In the genomic region with DNA sequence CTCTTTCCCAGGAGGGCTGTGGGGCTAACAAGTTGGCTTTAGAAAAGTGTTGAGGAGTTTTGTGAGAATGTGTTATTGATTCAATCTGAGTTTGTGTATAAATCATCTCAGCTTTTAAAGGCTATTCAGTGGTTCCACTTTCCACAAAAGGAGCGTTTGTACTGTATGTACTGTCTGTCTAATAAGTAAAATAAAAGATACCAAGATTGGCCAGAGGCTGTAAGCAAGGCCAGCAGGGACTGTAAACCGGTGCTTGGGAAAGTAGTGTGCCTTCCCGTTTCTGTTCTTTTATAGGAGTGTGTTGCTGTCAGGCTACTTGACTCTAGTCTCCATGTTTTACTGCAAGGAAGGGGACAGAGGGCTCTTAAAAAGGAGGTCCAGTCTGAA, we compare ENCODE assay signal across 1 mouse cellular context.
TF ChIP-seq lines count a peak whose summit lies in the region.

No protein-coding gene starts in this region.

TF ChIP-seq in myocyte, 11 proteins besides CTCF, POLR2A, EP300 and RAD21:
- TF ChIP-seq POLR2AphosphoS2 (IDR thresholded peaks at IDR 0.05; ENCODE audit: insufficient read length, low read depth) (no peak), MAX (IDR thresholded peaks at IDR 0.05; ENCODE audit: low read depth) (no peak), CEBPB (IDR thresholded peaks at IDR 0.05; ENCODE audit: insufficient read depth, poor library complexity, severe bottlenecking) (no peak), SRF (IDR thresholded peaks at IDR 0.05; ENCODE audit: control insufficient read depth, insufficient read length, low read depth) (no peak), E2F4 (IDR thresholded peaks at IDR 0.05; ENCODE audit: insufficient read depth) (no peak), MYOG (IDR thresholded peaks at IDR 0.05; ENCODE audit: control insufficient read depth in 1 of 3, insufficient read depth in 1 of 3, insufficient read length in 2 of 3, low read depth in 2 of 3) (no peak), TCF12 (IDR thresholded peaks at IDR 0.05; ENCODE audit: insufficient read depth, poor library complexity, severe bottlenecking) (no peak), USF1 (IDR thresholded peaks at IDR 0.05; ENCODE audit: low read depth) (no peak), REST (IDR thresholded peaks at IDR 0.05; ENCODE audit: insufficient read depth, insufficient read length) (no peak), MYOD1 (IDR thresholded peaks at IDR 0.05; ENCODE audit: control insufficient read depth in 1 of 3, insufficient read length in 2 of 3, low read depth in 2 of 3) (no peak), TCF3 (IDR thresholded peaks at IDR 0.05; ENCODE audit: insufficient read length, low read depth) (no peak)
